Mouse (Mus musculus) myocyte (in vitro differentiated cells): ENCODE data around the gene Pcgf5. TPM values are rescaled to one million over a fixed set of nuclear protein-coding genes. Genes with fewer than 3 reads are reported as not detected.

Source experiments
- H3K27me3 ChIP-seq: one replicate; pipeline ENCODE4 v1.6.1; 2011; ENCODE audit not compliant: control insufficient read depth, insufficient read depth, insufficient read length
- H3K36me3 ChIP-seq: one replicate; pipeline ENCODE4 v1.6.1; 2011; ENCODE audit not compliant: control insufficient read depth, insufficient read depth
- H3K4me2 ChIP-seq: one replicate; pipeline ENCODE4 v1.6.1; 2011; ENCODE audit warnings: low read depth, control low read depth
- H3K4me3 ChIP-seq: one replicate; pipeline ENCODE4 v1.5.1; 2011; ENCODE audit warnings: mild to moderate bottlenecking, control low read depth, moderate library complexity
- H3K79me2 ChIP-seq: one replicate; pipeline ENCODE4 v1.6.1; 2011; ENCODE audit not compliant: control insufficient read depth, insufficient read depth
- H3ac ChIP-seq: one replicate; pipeline ENCODE4 v1.6.1; 2011; ENCODE audit not compliant: control insufficient read depth, insufficient read length
- CEBPB ChIP-seq: IDR thresholded peaks from 2 replicates; pipeline ENCODE4 v1.6.1; 2011; ENCODE audit warnings: mild to moderate bottlenecking, moderate library complexity; ENCODE audit not compliant: poor library complexity, insufficient read depth, severe bottlenecking
- E2F4 ChIP-seq: IDR thresholded peaks from one replicate; pipeline ENCODE4 v1.6.1; 2011; ENCODE audit warnings: mild to moderate bottlenecking, control low read depth, moderate library complexity; ENCODE audit not compliant: insufficient read depth
- MAX ChIP-seq: IDR thresholded peaks from one replicate; pipeline ENCODE4 v1.6.1; 2011; ENCODE audit warnings: low read depth, mild to moderate bottlenecking, control low read depth
- MYOD1 ChIP-seq, 3 experiments: IDR thresholded peaks; one replicate each; pipeline ENCODE4 v1.6.1; 2011; ENCODE audit warnings: control low read depth in 2 of 3, low read depth in 2 of 3, mild to moderate bottlenecking in 2 of 3, moderate library complexity in 1 of 3; ENCODE audit not compliant: insufficient read length in 2 of 3, control insufficient read depth in 1 of 3
- MYOG ChIP-seq, 3 experiments: IDR thresholded peaks; one replicate each; pipeline ENCODE4 v1.6.1; 2011; ENCODE audit warnings: control low read depth in 2 of 3, low read depth in 2 of 3, mild to moderate bottlenecking in 2 of 3; ENCODE audit not compliant: insufficient read length in 2 of 3, control insufficient read depth in 1 of 3, insufficient read depth in 1 of 3
- POLR2A ChIP-seq: IDR thresholded peaks from one replicate; pipeline ENCODE4 v1.6.1; 2011; ENCODE audit warnings: low read depth, mild to moderate bottlenecking, control low read depth, moderate library complexity; ENCODE audit not compliant: insufficient read length
- POLR2AphosphoS2 ChIP-seq: IDR thresholded peaks from one replicate; pipeline ENCODE4 v1.6.1; 2011; ENCODE audit warnings: low read depth, control low read depth; ENCODE audit not compliant: insufficient read length
- REST ChIP-seq: IDR thresholded peaks from one replicate; pipeline ENCODE4 v1.6.1; 2011; ENCODE audit warnings: mild to moderate bottlenecking, control low read depth, moderate library complexity; ENCODE audit not compliant: insufficient read depth, insufficient read length
- SRF ChIP-seq: IDR thresholded peaks from one replicate; pipeline ENCODE4 v1.6.1; 2011; ENCODE audit warnings: low read depth; ENCODE audit not compliant: control insufficient read depth, insufficient read length
- TCF12 ChIP-seq: IDR thresholded peaks from one replicate; pipeline ENCODE4 v1.6.1; 2011; ENCODE audit warnings: mild to moderate bottlenecking, control low read depth; ENCODE audit not compliant: poor library complexity, insufficient read depth, severe bottlenecking
- USF1 ChIP-seq: IDR thresholded peaks from one replicate; pipeline ENCODE4 v1.6.1; 2011; ENCODE audit warnings: low read depth, mild to moderate bottlenecking, control low read depth, moderate library complexity
- polyA plus RNA-seq: library from polyadenylated mRNA; unstranded; fragments of >200 nt; fragmentation: generic; extraction: Trizol; gene quantifications from one replicate; pipeline ENCODE4 v1.2.1, GENCODE M21; 2012; ENCODE audit warnings: missing spikeins

Gene Pcgf5
- polyA plus RNA-seq, 1 experiment, result 13.9 TPM

DNA sequence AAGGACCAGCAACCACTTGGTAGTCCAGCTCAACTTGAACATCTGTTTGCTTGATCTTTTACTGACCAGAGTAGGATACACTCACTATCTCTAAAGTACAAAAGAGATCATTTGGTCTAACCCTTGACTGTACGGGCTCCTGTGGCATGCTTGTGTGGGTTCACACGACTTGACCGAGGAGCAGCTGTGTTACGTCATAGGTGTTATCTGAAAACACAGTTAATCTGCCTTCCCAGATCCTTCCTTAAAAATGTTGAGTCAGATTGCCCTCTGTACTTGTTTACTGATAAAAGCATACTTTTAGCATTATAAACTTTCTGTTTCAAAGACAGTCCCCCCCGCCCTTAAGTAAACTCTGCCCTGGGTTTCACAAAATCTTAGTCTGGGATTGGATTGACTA, 19.4 kb upstream of the Pcgf5 start:
- Histone ChIP-seq H3ac (no peak overlapping the region), H3K27me3 (no peaks in the 10 kb centered on the region), H3K36me3 (no peaks in the 10 kb centered on the region), H3K4me3 (no peak overlapping the region), H3K79me2 (no peaks in the 10 kb centered on the region), H3K4me2 (no peak overlapping the region)
- TF ChIP-seq MYOG (IDR thresholded peaks at IDR 0.05; ENCODE audit: control insufficient read depth in 1 of 3, insufficient read depth in 1 of 3, insufficient read length in 2 of 3, low read depth in 2 of 3) (peak in 1 of 3 experiments; percentile 11), MYOD1 (IDR thresholded peaks at IDR 0.05; ENCODE audit: control insufficient read depth in 1 of 3, insufficient read length in 2 of 3, low read depth in 2 of 3) (peak in 1 of 3 experiments; percentile 26), POLR2A (no peak)

GRCm38 (mm10) chr19:36347376-36347775, 733 bp upstream of the Pcgf5 start:
- Histone ChIP-seq H3K4me3 (peak overlapping the region; percentile 27), H3K79me2 (no peaks in the 10 kb centered on the region), H3ac (no peak overlapping the region), H3K27me3 (no peaks in the 10 kb centered on the region), H3K36me3 (no peaks in the 10 kb centered on the region), H3K4me2 (peak overlapping the region; percentile 74)
- TF ChIP-seq MYOG (IDR thresholded peaks at IDR 0.05; ENCODE audit: control insufficient read depth in 1 of 3, insufficient read depth in 1 of 3, insufficient read length in 2 of 3, low read depth in 2 of 3), result no peak
- TF ChIP-seq USF1, result no peak

DNA sequence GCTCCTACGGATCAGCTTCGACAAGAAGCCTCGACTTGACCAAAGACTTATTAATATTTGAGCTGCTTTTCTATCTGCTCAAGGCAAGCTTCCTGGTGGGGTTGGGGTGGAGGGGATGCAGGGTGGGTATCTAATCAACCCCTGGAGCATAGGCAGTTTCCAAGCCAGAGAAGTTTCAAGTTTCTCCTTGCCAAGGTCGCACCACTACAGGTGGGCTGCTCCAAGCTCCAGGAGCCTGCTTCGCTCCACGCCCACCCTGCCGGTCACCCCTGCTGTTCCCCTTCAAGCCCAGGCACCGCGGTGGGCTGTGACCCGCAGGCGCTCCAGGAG, 313 bp upstream of the Pcgf5 start:
- H3K4me2 ChIP-seq, result peak overlapping the region; percentile 74
- no peaks in the 10 kb centered on the region for H3K36me3 ChIP-seq
- H3K4me3 ChIP-seq, result peak overlapping the region; percentile 27
- no peaks in the 10 kb centered on the region for H3K79me2 ChIP-seq
- TF ChIP-seq TCF12, result no peak
- TF ChIP-seq MYOG (IDR thresholded peaks at IDR 0.05; ENCODE audit: control insufficient read depth in 1 of 3, insufficient read depth in 1 of 3, insufficient read length in 2 of 3, low read depth in 2 of 3), result peak in 1 of 3 experiments; percentile 8
- H3ac ChIP-seq, result peak overlapping the region; percentile 87
- H3K27me3 ChIP-seq, result no peaks in the 10 kb centered on the region

GRCm38 (mm10) chr19:36348801-36349486, 835 bp downstream of the Pcgf5 start:
- TF ChIP-seq CEBPB, result no peak
- no peak for TF ChIP-seq SRF
- TF ChIP-seq USF1, result no peak
- no peak for TF ChIP-seq MAX
- no peak for TF ChIP-seq MYOD1 (IDR thresholded peaks at IDR 0.05; ENCODE audit: control insufficient read depth in 1 of 3, insufficient read length in 2 of 3, low read depth in 2 of 3)
- peak in 1 of 3 experiments; percentile 7 for TF ChIP-seq MYOG (IDR thresholded peaks at IDR 0.05; ENCODE audit: control insufficient read depth in 1 of 3, insufficient read depth in 1 of 3, insufficient read length in 2 of 3, low read depth in 2 of 3)
- no peaks in the 10 kb centered on the region for H3K79me2 ChIP-seq
- peak overlapping the region; percentile 27 for H3K4me3 ChIP-seq
- peak overlapping the region; percentile 74 for H3K4me2 ChIP-seq
- H3ac ChIP-seq, result peak overlapping the region; percentile 87
- H3K36me3 ChIP-seq, result no peaks in the 10 kb centered on the region
- H3K27me3 ChIP-seq, result no peaks in the 10 kb centered on the region

DNA sequence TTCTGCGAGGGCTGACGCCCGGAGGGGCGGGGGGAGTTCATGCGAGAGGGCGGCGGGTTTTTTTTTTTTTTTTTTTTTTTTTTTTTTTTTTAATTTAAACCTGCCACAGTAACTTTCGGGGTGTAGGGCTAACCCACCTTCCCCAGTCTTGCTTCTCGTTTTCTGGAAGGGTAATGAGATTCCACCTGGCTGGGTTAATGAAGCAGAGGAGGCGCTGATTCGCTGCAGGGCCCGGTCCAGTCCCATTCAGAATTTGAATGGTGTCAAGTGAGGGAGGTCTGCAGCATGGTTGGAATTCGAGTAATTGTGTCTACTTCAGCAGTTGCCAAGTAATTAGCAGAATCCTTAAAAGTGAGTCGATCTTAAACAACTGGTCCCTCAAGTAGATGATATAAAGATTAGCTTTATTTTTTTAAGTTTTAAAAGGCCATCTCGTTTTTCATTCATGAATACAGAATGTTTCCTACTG, 1.4 kb downstream of the Pcgf5 start:
- H3K27me3 ChIP-seq, result no peaks in the 10 kb centered on the region
- peak overlapping the region; percentile 87 for H3ac ChIP-seq

DNA sequence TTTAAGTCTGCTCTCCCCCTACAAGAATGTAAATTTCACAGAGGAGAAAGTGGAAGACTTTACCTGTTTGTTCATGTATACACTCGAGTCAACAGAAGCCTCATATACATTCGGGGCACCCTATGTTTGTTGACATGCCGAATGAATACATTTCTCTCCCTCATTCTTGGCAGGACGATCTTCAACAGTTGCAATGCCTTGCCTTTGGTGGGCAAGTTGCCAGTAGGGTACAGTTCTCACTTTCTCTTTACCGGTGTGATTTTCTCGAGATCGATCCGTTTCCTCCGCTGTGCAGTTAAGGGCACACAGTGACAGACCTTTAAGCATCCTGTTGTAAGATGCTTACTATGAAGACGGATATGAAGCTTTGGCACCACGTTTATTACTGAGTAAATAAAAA, 2.1 kb downstream of the Pcgf5 start:
- Histone ChIP-seq H3K4me3 (peak overlapping the region; percentile 27), H3K4me2 (no peak overlapping the region), H3K27me3 (no peaks in the 10 kb centered on the region), H3K79me2 (no peaks in the 10 kb centered on the region), H3ac (no peak overlapping the region), H3K36me3 (no peaks in the 10 kb centered on the region)
- no peak for TF ChIP-seq SRF
- TF ChIP-seq POLR2AphosphoS2, result no peak
- no peak for TF ChIP-seq CEBPB
- no peak for TF ChIP-seq MAX
- no peak for TF ChIP-seq E2F4
- TF ChIP-seq REST, result no peak
- TF ChIP-seq TCF12, result no peak
- TF ChIP-seq USF1, result no peak

More for the DNA sequence above, 1.4 kb downstream of the Pcgf5 start:
- H3K4me3 ChIP-seq, result peak overlapping the region; percentile 27
- H3K36me3 ChIP-seq, result no peaks in the 10 kb centered on the region
- no peaks in the 10 kb centered on the region for H3K79me2 ChIP-seq
- no peak for TF ChIP-seq MYOG (IDR thresholded peaks at IDR 0.05; ENCODE audit: control insufficient read depth in 1 of 3, insufficient read depth in 1 of 3, insufficient read length in 2 of 3, low read depth in 2 of 3)
- no peak for TF ChIP-seq USF1
- TF ChIP-seq POLR2A, result no peak
- no peak for TF ChIP-seq MAX
- TF ChIP-seq MYOD1 (IDR thresholded peaks at IDR 0.05; ENCODE audit: control insufficient read depth in 1 of 3, insufficient read length in 2 of 3, low read depth in 2 of 3), result no peak
- no peak for TF ChIP-seq CEBPB
- TF ChIP-seq SRF, result no peak
- TF ChIP-seq POLR2AphosphoS2, result no peak
- peak overlapping the region; percentile 74 for H3K4me2 ChIP-seq
